Mouse (Mus musculus) midbrain, embryonic 11.5 days (tissue): ENCODE measurements at regions not wholly inside any gene's neighbourhood (a gene's known extent, or its start where the extent isn't known, plus 50 kb on each side); places are given as distances from the start of the nearest gene placed in this dataset.

Source experiments
- ATAC-seq: fragments of 200-750 bp; cut with Nextera tagmentation; 2 replicates; pipeline ENCODE4 v1.8.0; 2017; ENCODE audit warnings: moderate TSS enrichment, moderate library complexity; ENCODE audit not compliant: low FRiP score
- DNase-seq: peaks from one replicate; pipeline ENCODE4 v3.0.0; 2015; ENCODE audit warnings: low spot score; ENCODE audit errors: missing footprints
- H3K27ac ChIP-seq: fragments of 300-500 bp; sonication (generic); 2 replicates; pipeline ENCODE4 v1.5.1; 2014; ENCODE audit warnings: low read depth, low read length
- H3K27me3 ChIP-seq: fragments of 300-500 bp; sonication (generic); 2 replicates; pipeline ENCODE4 v1.6.1; 2014; ENCODE audit warnings: mild to moderate bottlenecking, low read length, moderate library complexity, mixed read lengths; ENCODE audit not compliant: control insufficient read depth, insufficient read depth
- H3K36me3 ChIP-seq: fragments of 300-500 bp; sonication (generic); 2 replicates; pipeline ENCODE4 v1.6.1; 2014; ENCODE audit warnings: mild to moderate bottlenecking, low read length, moderate library complexity, mixed read lengths; ENCODE audit not compliant: control insufficient read depth, insufficient read depth
- H3K4me1 ChIP-seq: fragments of 300-500 bp; sonication (generic); 2 replicates; pipeline ENCODE4 v1.6.1; 2014; ENCODE audit warnings: low read length; ENCODE audit not compliant: control insufficient read depth, insufficient read depth
- H3K4me2 ChIP-seq: fragments of 300-500 bp; sonication (generic); 2 replicates; pipeline ENCODE4 v1.6.1; 2014; ENCODE audit warnings: mild to moderate bottlenecking, moderate library complexity
- H3K4me3 ChIP-seq: fragments of 300-500 bp; sonication (generic); 2 replicates; pipeline ENCODE4 v1.5.1; 2014; ENCODE audit warnings: low read depth, low read length
- H3K9ac ChIP-seq: fragments of 300-500 bp; sonication (generic); 2 replicates; pipeline ENCODE4 v1.6.1; 2014; ENCODE audit warnings: low read length
- H3K9me3 ChIP-seq: fragments of 300-500 bp; sonication (generic); 2 replicates; pipeline ENCODE4 v1.6.1; 2016; ENCODE audit warnings: low read length; ENCODE audit not compliant: control insufficient read depth
- WGBS: fragments of 180-500 bp; shearing (Covaris S2); extraction: QIAGEN DNeasy Blood & Tissue Kit; methylation state at CpG from one replicate; pipeline ENCODE4 v1.1.7; 2014; 5-methylcytosine and 5-hydroxymethylcytosine counted together

- Histone ChIP-seq H3K9me3 (no peaks in the 10 kb centered on the region), H3K27ac (no peak overlapping the region), H3K4me3 (no peak overlapping the region), H3K4me2 (no peak overlapping the region), H3K36me3 (no peaks in the 10 kb centered on the region), H3K27me3 (no peaks in the 10 kb centered on the region), H3K9ac (no peak overlapping the region), H3K4me1 (no peaks in the 10 kb centered on the region)
- ATAC-seq = no peak
- DNase-seq = peak; percentile 41
- WGBS = 89% methylated on average over 3 of the region's 3 CpGs
Measured at GRCm38 (mm10) chr3:52904028-52904427, 113.0 kb downstream of the Cog6 start.

DNA sequence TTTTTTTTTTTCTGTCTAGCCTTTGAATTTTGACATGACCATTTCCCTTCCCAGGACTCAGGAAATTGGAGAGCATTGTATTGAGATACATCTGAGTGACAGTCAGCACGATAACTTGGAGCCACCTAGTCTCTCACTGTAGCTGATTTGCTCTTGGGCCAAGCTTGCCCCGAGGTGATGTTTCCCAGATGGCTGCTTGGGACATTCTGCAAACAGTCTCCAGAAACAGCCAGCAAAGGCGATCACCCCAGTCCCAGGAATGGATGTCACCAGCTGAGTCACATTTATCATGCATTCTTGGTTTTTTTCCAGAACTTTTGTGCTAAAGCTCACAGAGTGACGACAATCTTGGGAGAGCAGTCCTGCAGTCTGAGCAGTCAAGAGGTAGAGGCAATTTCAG is 119.4 kb downstream of the Cog6 start:
- no peaks in the 10 kb centered on the region for H3K9me3 ChIP-seq
- H3K9ac ChIP-seq = no peak overlapping the region
- no peaks in the 10 kb centered on the region for H3K4me1 ChIP-seq
- no peak for ATAC-seq
- no peak overlapping the region for H3K27ac ChIP-seq
- H3K4me2 ChIP-seq = no peak overlapping the region
- no peaks in the 10 kb centered on the region for H3K27me3 ChIP-seq
- H3K4me3 ChIP-seq = no peak overlapping the region
- no peaks in the 10 kb centered on the region for H3K36me3 ChIP-seq
- DNase-seq = no peak
- WGBS = 75% methylated on average over 4 of the region's 4 CpGs

GRCm38 (mm10) chr3:52896462-52896861 is 120.6 kb downstream of the Cog6 start:
- no peak for ATAC-seq
- WGBS = 83% methylated on average over 7 of the region's 7 CpGs
- H3K27ac ChIP-seq = no peak overlapping the region

GRCm38 (mm10) chr3:52895751-52896150 is 121.3 kb downstream of the Cog6 start:
- Histone ChIP-seq H3K9me3 (no peaks in the 10 kb centered on the region), H3K9ac (no peak overlapping the region), H3K36me3 (no peaks in the 10 kb centered on the region), H3K4me2 (no peak overlapping the region), H3K27me3 (no peaks in the 10 kb centered on the region), H3K4me1 (no peaks in the 10 kb centered on the region), H3K4me3 (no peak overlapping the region), H3K27ac (no peak overlapping the region)
- 85% methylated on average over 5 of the region's 5 CpGs for WGBS
- DNase-seq (no peak), ATAC-seq (no peak)

More at GRCm38 (mm10) chr3:52896462-52896861, 120.6 kb downstream of the Cog6 start:
- no peaks in the 10 kb centered on the region for H3K27me3 ChIP-seq
- H3K36me3 ChIP-seq = no peaks in the 10 kb centered on the region
- no peaks in the 10 kb centered on the region for H3K4me1 ChIP-seq
- DNase-seq = no peak
- no peak overlapping the region for H3K4me2 ChIP-seq
- no peak overlapping the region for H3K9ac ChIP-seq
- no peak overlapping the region for H3K4me3 ChIP-seq
- H3K9me3 ChIP-seq = no peaks in the 10 kb centered on the region

DNA sequence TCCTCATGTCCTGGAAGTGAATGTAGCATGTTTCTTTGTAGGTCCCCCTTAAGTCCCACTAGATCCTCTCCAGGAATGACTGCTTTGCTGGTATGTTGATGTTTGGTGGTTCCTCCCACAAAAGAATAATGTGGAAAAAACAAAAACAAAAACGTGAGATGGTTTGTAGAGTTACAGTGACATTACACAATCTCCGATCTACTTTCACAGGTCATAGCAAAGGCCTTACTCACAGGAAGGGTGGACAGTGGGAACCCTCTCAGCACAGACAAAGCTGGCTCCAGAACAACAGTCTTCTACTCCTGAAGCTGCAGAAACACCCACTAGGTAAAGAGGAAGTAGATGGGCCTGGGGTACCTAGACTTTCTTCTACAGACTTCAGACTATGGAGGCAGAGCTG is 122.2 kb downstream of the Cog6 start:
- Histone ChIP-seq H3K36me3 (no peaks in the 10 kb centered on the region), H3K27ac (no peak overlapping the region), H3K4me1 (no peaks in the 10 kb centered on the region), H3K9me3 (no peaks in the 10 kb centered on the region), H3K4me3 (no peak overlapping the region), H3K9ac (no peak overlapping the region), H3K27me3 (no peaks in the 10 kb centered on the region), H3K4me2 (no peak overlapping the region)
- ATAC-seq = no peak
- 89% methylated on average over 2 of the region's 2 CpGs for WGBS
- no peak for DNase-seq

DNA sequence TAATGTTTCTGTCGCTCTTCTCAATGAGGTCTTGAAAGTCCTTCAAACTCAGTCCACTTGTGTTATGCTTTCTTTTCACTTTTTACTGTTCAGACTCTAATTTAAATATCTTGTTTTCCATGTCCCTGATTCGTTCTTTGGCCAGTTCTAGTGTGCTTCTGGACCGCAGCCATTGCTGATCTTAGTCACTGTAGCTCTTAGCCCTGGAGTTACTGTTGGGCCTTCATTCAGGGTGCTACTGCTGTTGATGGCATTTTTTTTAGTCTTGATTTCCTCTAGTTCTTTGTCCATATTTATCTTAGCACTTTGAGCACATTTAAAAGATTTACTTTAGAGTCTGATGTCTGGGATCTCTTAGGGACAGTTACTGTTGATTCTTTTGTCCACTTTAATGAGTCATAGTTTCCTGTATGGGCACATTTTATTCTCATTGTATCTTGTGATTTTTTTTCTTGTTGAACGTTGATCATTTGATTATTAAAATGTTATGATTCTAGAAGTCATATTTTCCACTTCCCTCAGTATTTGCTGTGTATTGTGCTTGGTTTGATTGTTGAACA is 127.8 kb downstream of the Cog6 start:
- Histone ChIP-seq H3K36me3 (no peaks in the 10 kb centered on the region), H3K4me2 (no peak overlapping the region), H3K27ac (no peak overlapping the region), H3K27me3 (no peaks in the 10 kb centered on the region), H3K4me1 (no peaks in the 10 kb centered on the region), H3K9ac (no peak overlapping the region), H3K9me3 (no peaks in the 10 kb centered on the region), H3K4me3 (no peak overlapping the region)
- WGBS = 79% methylated on average over 4 of the region's 4 CpGs
- DNase-seq = no peak
- no peak for ATAC-seq

DNA sequence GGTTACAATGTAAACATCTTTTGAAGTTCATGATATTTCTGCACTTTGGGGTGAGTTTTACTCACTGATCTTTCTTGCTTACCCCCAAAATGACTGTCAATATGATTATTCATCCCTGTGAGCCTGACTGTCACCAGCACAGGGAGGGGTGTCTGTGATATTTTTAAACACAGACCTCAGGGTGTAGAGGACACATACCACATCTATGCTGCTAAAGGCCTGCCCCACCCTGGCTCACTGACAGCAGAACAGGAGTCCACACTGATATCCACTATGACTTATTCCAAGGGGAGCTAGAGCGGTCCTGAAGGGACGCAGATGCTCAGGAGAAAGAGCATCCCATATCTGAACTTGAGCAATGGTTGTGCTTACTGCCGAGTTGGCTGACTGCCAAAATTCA is 135.1 kb downstream of the Cog6 start:
- ATAC-seq (no peak), DNase-seq (no peak)
- no peaks in the 10 kb centered on the region for H3K4me1 ChIP-seq

GRCm38 (mm10) chr3:52881139-52881538 is 135.9 kb downstream of the Cog6 start:
- H3K4me3 ChIP-seq = no peak overlapping the region
- no peak overlapping the region for H3K27ac ChIP-seq
- no peak overlapping the region for H3K9ac ChIP-seq
- ATAC-seq (no peak), DNase-seq (no peak)
- H3K4me1 ChIP-seq = no peaks in the 10 kb centered on the region
- no peaks in the 10 kb centered on the region for H3K9me3 ChIP-seq
- no peaks in the 10 kb centered on the region for H3K27me3 ChIP-seq
- no peak overlapping the region for H3K4me2 ChIP-seq
- WGBS = 84% methylated on average over 4 of the region's 4 CpGs
- H3K36me3 ChIP-seq = no peaks in the 10 kb centered on the region

More for the DNA sequence above, 135.1 kb downstream of the Cog6 start:
- no peak overlapping the region for H3K4me2 ChIP-seq
- H3K27me3 ChIP-seq = no peaks in the 10 kb centered on the region
- no peak overlapping the region for H3K9ac ChIP-seq
- no peak overlapping the region for H3K4me3 ChIP-seq
- no peaks in the 10 kb centered on the region for H3K9me3 ChIP-seq
- no peaks in the 10 kb centered on the region for H3K36me3 ChIP-seq
- WGBS = 91% methylated on average over 3 of the region's 3 CpGs
- no peak overlapping the region for H3K27ac ChIP-seq

- Histone ChIP-seq H3K27ac (no peak overlapping the region), H3K9ac (no peak overlapping the region), H3K9me3 (no peaks in the 10 kb centered on the region), H3K4me3 (no peak overlapping the region), H3K36me3 (no peaks in the 10 kb centered on the region), H3K4me2 (no peak overlapping the region), H3K27me3 (no peaks in the 10 kb centered on the region), H3K4me1 (no peaks in the 10 kb centered on the region)
- no peak for ATAC-seq
- no peak for DNase-seq
- WGBS = 92% methylated on average over 10 of the region's 10 CpGs
Measured at GRCm38 (mm10) chr3:52879700-52880099, 137.3 kb downstream of the Cog6 start.

DNA sequence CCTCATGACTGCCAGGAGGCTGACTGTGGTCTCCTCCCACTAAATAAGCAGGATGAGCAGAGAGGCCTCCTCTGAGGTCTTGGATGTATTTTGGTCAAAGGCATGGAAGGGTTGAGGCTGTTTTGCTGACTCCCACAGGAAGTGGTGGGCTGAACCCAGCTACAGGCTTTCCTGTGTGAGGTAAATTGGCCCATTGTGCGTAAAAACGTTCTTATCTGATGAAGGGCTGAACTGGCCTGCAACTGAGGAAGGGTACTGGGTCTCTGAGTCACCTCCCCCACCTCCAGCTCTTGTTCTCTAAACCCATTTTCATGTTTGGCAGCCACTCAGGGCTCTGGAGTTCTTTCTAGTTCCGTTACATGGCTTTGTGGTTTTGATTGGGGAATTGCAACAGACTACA is 138.7 kb downstream of the Cog6 start:
- no peak for DNase-seq
- Histone ChIP-seq H3K4me2 (no peak overlapping the region), H3K4me1 (no peaks in the 10 kb centered on the region), H3K9ac (no peak overlapping the region), H3K27me3 (no peaks in the 10 kb centered on the region), H3K9me3 (no peaks in the 10 kb centered on the region), H3K27ac (no peak overlapping the region), H3K36me3 (no peaks in the 10 kb centered on the region), H3K4me3 (no peak overlapping the region)
- 79% methylated on average over 3 of the region's 3 CpGs for WGBS
- no peak for ATAC-seq
